Mouse (Mus musculus) urinary bladder, adult 18-20 months (tissue): ENCODE data around the gene Epha6.
A peak's percentile ranks its signal among the peaks of the same experiment; 100 is the strongest.
"Not testable (repeated sequence)": the region's sequence is repeated elsewhere in the genome, so short reads cannot be mapped to it uniquely, and the experiment has no call there.

Experiments used
- DNase-seq, 2 experiments: peaks; one replicate each; pipeline ENCODE4 v3.0.0; 2022; ENCODE audit warnings: low spot score in 2 of 2, mixed read lengths in 2 of 2

Gene Epha6

DNA sequence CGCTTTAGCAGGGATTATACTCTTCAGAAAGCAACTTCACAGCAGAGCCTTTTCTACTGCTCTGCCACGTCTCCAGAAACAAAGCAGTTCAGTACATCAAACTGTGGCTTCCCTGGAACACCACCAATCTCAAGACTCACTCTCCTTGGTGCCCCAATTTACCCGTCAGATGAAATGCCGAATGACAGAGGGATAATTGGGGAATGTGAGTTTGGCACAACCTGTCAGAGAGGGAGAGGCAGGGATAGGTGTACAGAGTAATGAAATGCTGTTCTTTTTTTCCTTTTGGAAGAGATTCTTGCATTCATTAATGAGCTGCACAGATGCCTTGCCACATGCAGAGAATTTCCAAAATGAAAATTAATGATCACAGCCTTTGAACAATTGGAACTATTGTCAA lies 635.5 kb downstream of the Epha6 start:
- no peak for DNase-seq

DNA sequence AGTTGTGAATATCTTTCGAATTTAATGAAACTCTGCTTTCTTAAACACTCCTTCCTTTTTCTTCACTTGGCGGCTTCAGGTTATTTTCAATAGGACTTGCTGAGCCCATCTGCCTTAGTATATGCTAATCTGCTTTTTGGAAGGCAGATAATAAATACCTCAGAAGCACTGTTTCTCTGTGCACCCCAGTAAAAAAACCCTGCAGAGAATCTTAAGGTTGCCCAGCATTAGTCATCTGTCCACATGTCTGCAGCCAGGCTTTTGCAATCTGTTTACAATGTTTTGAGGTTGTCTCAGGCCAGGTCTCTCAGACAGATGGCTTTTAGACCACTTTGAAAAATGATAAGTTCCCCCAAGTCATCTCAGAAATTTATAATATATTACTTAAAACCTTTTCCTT lies 649.6 kb downstream of the Epha6 start:
- no peak for DNase-seq

DNA sequence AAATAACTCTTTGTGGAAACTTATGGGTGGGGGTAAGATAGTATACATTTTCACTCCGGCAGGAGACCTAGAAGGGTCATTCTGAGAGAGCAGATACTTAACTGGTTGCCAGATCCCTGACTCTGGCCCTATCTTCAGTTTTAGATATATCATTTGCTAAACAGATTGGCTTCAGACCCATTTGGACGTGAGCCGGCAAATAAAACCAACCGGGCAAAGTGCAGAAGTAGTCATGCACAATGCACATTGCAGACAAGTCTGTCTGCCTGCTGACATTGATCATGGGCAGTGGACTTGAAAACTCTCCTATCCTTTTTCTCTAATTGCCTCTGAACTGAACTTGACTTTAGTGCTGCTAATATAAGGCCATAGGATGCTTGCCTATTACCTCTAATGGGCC lies 681.6 kb downstream of the Epha6 start:
- no peak for DNase-seq

DNA sequence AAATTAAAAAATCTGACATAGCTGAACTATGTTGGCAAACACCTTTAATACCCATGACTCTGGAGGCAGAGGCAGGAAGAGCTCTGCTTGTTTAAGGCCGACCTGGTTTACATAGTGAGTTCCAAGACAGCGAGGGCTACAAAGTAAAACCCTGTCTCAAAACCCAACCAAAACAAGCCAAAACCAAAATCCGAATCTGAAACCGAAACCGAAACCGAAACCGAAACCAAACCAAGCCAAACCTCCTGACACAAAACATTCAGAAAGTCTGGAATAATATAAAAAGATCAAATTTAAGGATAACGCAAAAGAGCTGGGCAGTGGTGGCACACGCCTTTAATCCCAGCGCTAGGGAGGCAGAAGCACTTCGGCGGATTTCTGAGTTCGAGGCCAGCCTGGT lies 725.3 kb downstream of the Epha6 start:
- no peak for DNase-seq

DNA sequence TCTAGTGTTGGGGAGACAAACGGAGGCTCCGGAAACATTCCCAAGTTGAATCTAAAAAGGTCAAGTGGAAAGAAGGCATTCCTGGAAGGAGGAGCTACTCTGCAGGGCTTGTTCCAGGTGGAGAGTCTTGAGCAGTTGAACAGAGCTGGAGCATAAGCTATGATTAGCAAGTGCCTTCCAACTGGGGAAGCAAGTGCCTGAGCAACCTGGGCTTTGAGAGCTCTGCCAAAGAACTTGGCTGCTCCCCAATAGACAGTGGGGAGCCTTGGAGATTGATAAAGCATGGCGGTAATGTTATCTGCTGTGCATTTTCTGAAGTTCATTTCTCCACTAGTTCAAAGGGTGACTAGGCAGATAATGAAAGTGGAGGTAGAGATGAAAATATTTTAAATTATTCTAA lies 733.5 kb downstream of the Epha6 start:
- no peak for DNase-seq

DNA sequence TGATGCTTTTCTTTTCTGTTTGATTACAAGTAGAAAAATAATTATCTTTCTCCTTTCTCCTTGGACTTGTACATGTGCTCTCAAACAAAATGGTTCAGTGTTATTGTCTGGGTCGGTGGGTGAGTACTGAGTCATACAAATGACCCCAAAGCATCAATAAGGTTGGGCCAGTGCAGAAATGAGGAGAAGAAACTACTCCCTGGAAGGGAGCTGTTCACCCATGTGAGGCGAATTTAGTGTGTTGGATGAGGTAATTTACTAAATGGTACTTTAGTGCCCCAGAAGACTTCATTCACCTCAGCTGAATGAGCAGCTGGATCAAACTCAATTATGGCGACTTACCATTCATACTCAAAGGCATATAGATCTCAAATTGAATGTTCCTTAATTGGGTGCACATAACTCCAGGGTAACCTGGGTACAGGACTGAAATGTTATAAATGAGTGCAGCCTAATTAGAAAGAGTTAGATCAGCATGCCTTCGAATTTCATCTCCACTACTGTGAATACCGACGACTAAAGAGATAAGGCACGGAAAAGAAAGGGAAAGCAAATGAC lies 751.1 kb downstream of the Epha6 start:
- DNase-seq, result no peak

DNA sequence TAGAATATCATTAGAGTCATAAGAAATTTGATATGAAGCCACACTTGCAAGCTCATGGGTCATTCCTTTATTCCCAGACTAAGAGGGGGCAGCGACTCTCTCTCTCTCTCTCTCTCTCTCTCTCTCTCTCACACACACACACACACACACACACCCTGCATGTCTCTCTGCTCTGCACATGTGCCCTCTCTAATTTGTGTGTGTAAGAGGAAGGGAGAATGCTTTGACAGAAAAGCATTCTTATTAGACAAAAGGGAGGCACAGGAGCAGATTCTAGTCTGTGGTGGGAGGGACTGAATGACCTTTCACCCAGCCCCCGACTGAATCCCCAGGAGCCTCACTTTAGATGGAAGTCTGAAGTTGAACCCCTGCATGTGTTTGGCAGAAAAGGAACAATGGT lies 752.6 kb downstream of the Epha6 start:
- DNase-seq, result no peak

DNA sequence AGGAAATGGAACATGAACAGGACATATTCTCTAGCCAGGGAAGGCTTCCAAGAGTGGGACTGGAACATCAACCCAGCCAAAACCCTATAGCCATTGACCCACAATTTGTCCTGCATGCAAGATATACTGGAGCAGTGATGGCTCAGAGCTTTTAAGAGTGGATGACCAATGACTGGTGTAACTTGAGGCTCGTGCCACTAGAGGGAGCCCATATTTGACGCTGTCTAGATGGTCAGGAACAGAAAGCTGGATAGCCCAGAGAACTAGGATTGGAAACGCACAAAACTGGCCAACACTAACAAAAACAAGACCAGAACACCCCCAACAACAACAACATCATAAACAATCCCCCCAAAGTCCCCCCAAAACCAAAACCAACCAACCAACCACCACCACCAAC lies 758.8 kb downstream of the Epha6 start:
- no peak for DNase-seq

DNA sequence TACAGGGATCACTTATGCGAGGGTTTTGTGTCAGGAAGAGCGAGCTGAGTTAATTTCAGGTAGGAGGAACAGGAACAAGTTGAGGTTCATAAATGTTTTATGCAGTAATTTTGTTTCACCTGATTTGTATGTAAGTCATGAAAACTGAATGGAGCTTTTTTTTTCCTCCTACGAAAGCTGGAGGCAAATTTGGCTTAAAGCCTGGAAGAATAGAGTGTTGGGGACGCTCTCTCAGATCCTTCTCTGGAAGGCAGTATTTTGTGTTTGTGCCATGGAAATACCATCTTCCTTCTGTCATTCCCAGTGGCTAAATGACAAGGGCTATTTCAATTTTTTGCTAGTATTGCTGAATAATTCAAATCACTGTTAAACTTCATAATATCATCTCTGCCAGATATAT lies 768.6 kb downstream of the Epha6 start:
- DNase-seq, result no peak

DNA sequence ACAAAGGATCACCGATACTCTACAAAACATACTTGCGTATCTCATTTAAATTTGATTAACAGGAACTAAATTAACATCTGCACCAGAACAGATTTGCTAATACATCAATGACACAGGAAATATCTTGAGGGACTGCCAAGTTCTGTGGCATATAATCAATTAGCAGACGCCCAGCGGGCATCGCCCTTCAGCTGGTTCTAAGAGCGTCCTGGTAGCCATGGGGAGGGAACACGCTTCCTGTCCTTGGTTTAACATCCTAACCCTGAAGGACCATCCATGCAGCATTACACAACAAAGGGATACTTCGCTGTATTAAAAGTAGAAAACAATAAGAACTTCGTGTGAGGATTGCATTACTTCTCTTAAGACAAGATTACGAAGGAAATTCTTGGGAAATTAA lies 769.0 kb downstream of the Epha6 start:
- no peak for DNase-seq

DNA sequence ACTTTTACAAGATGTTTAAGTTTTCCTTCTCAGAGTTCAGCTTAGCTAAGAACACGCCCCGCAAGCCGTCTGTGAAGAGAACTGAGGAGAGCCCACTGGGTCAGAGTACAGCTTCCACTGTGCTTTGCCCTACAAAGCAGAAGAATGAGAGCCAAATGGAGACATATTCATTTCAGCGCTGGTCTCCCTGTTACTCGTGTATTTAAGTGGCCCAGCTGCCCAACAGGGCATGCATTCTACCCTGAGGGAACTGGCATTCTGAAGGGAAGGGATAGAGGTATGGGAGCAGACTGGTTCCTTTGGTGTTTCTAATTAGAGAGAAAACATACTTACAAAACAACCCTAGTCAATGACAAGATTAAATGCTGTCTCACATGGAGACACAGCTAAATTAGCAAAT lies 772.9 kb downstream of the Epha6 start:
- DNase-seq, result no peak

DNA sequence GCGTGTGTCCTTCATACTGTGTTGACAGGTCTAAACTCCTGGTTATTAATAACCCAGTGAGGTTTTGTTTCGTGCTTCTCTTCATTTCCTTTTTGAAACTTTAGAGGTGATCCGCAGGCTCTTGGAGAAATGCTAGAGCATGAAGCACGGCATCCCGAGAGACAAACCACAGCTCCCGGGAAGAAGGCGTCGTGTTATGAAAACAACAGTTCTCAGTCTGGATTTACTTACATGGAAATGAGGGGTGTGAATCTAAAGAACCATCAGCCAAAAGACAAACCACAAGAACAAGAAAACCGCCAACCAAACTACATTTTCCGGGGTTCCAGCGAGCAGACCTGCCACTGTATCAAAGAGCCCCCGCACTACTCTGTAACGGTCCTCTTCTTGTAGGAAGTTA lies 775.7 kb downstream of the Epha6 start:
- DNase-seq, result no peak

DNA sequence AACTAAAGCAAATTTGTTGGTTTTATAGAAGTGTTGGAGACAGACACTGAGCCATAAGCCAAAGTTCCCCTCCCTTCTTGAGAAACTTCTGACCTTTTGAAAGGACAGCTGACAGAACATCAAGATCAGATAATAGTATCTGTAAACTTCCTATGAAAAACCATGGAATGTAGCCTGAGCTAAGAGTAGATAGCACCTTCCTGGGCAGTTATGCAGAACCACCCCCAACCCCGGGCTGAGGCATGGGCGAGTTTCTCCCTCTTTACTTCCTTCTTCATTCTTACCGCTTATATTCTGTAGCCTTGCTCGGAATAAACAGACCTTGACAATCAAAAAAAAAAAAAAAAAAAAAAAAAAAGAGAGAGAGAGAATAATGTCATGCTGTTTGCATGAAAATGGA lies 805.5 kb downstream of the Epha6 start:
- DNase-seq, result not testable (repeated sequence)

DNA sequence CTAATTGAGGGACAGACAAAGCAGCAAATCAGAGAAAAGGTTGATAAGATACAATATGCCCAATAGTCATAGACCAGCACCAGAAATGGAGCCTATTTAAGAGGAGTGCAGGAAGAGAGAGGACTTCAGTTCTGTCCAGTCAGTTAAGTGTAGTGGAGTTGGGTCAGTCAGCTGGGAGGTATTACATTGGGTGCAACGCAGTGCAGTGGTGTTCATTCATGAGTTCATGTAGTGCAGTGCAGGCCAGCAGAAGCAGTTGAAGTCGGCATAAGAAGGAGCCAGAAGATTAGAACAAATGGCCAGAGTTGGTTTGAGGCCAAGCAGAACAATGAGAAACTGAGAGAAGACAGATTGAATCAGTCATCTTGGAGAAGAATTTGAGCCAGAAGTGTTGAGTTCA lies 833.0 kb downstream of the Epha6 start:
- DNase-seq, result no peak

DNA sequence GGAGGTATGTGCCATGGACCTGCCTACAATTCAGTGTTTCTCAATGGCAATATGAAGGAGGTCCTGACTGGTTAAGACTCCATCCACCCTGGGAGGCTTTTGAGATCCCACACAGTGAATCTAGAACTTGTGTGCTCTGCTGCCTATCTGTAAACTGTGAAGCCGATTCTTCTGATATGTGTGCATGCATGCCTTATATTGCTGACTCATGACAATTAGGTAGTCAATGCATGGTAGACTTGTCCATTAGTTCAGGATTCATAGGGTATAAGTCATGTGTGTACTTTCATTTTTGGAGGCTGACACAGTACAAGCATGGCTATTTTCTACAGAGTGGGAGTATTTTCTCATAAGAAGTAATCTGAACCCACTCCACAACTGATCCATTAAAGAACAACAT lies 834.9 kb downstream of the Epha6 start:
- DNase-seq, result no peak

DNA sequence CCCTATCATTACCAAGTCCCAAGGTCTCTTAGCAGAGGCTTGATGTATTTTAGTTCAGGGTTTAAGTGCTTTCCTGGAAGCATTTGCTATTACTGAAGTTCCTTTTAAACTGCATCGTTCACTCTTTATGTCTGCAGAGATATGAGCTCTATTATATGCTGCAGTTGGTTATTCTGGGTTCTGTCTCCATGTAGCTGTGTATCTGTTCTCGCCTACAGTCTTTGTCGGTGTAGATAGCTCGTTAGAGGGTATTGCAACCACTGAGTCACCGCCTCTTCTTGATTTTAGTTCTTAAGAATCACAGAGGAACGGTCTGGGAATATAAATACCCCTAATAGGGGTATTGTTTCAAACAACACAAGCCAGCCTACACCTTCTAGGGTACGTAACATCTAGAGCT lies 835.4 kb downstream of the Epha6 start:
- no peak for DNase-seq

DNA sequence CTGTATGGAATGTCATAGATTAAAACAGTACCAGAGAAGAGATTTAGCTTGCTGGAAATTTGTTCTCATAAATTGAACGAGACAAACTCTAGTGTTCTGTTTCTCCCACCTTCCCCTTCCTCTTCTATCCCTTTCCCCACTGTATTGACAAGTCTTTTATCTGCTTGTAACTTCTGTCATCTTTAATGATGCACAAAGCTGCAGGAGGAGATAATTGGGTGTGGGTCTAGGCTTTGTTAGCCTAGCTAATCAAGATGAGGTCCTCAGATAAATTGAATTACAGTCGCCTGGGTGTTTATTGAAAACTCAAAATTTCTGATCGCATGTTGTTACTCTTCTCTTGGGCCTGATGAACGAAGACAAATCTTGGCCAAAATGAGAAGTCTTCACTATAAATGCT lies 844.5 kb downstream of the Epha6 start:
- no peak for DNase-seq

DNA sequence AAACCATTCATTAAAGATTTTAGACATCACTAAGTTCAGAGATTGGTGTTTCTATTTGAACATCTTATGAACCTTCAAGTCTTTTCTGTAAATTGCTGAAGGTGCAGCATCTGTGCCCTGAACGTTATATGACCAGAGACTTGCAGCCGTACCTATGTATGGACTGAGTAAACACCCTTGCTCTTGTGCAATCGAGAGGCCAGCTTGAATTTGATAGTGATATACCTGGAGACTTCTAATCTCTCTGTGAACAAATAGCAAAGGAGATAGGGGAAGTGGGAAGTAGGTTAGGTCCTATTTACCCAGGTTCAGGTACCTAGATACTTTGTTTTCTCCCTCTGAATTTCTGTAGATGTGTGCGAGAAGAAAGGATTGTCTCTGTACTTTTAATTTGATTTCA lies 854.4 kb downstream of the Epha6 start:
- DNase-seq, result no peak

DNA sequence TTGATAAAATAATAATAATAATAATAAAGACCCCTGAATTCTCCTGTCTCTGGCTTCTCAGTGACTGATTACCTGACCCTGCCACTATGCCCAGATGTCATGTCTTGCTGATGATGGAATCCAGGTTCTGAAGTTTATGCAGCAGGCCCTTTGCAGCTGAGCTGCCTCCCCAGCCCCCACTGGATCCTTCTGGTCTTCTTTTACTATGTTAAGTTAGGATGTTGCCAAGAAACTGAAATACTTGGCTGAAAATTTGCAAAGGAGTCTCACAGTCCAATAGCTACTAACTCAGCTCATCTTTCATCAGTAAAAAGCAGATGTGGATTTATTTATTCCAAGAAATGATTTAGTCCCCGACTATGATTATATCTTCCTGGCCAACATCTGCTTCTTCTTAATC lies 861.7 kb downstream of the Epha6 start:
- DNase-seq, result no peak

DNA sequence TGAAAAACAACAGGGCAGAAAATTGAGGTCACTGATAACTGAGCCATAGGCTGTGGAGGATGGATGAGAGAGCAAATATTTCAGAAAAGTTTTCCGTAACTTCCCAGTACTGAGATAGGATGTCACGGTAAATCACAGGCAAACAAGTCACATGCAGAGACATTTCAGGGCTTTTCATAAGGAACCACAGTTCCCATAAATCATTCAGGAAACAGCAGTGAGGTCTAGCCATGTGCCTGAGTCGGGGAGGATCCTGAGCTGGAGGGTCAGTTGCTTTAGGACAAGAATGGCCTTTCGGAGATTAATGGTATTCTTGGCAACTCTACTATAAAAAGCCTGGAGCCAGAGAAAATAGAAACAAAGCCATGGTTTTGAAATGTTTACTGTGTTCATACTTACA lies 889.8 kb downstream of the Epha6 start:
- DNase-seq, result no peak

DNA sequence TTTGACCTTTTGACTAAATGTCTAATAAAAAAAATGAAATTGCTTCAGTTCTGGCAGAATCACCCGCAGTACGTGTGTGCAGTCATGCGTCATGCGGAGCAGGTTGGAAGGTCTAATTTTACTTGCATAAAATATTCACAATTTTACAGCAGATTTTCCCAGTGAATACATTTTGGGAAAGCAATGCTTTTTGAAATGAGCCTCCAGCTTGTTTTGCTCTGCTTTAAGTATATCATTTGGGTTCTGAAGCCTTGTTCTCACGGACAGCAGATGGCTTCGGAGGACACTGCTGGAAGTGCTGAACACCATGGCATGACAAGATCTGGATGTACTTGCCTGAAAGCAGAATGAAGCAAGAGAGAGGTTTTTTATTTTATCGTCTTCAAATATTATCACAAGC lies 912.1 kb downstream of the Epha6 start:
- DNase-seq, result no peak

DNA sequence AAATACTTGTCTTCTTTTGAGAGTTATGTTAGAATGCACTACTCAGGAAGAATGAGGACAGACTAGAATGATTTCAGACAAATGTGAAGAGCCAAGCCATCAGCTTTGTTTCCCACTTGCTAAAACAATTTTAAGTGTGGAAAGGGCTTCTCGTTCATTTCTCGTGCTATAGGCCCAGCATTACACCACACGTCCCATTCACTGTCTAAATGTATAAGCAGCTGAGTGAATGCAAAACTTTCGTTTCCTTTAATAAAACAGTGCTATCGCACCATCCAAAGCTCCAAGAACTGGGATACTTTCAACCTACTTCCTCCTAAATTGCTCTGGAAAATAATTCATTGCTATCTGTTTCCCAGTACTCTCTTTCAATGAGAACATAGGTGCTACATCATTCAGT lies 916.2 kb downstream of the Epha6 start:
- DNase-seq, result no peak

DNA sequence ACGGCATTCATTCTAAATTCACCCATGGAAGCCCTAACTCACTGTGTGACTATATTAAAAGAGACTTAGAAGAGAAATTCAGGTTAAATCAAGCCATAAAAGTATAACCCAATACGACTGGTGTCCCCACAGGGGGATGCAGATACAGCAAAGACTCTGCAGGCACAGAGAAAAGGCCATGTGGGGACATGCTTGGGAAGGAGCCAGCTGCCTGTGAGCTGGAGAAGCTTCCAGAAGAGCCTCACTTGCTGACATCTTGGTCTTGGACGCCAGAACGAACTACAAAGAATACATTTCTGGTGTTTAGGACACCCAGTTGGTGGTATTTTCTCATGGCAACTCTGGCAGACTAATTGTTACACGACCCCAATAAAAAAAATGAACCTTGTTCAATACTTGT lies 920.2 kb downstream of the Epha6 start:
- no peak for DNase-seq

DNA sequence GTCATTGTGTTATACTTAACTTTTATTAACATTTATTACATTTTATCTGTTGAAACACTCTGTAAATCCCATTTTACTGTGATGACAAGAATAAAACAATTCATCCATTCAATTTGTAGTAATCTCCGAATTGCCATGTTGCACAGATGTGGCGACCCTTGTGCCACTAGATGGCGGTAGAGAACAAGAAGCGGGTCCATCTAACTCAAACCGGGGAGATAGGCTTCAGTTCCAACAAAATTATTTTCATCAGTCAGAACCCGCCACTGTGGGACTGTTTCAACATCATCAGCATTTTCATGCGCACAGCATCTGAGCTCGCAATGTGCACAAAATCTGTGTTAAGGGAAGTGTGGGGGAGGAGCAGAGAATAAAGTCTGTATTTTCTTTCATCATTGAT lies 921.9 kb downstream of the Epha6 start:
- peak; percentile 15 to 16 for DNase-seq
